Mouse (Mus musculus) heart, postnatal 25 days (tissue): ENCODE measurements around the gene Agmo. TPM values are rescaled to one million over a fixed set of nuclear protein-coding genes. Genes with fewer than 3 reads are reported as not detected.

Source experiments
- DNase-seq: peaks from one replicate; pipeline ENCODE4 v3.0.0; 2022; ENCODE audit warnings: low spot score
- intact Hi-C: fragments of 180-260 bp; cut with DNase I; formaldehyde crosslinking; loops from one replicate; pipeline ENCODE4 v1.15.1; 2025
- total RNA-seq, 2 experiments: library from RNA; stranded (reverse); gene quantifications; 2 replicates each; pipeline ENCODE4 v1.2.3; 2021

Gene Agmo
- 1 to 10 TPM; 1.8 TPM for total RNA-seq

DNA sequence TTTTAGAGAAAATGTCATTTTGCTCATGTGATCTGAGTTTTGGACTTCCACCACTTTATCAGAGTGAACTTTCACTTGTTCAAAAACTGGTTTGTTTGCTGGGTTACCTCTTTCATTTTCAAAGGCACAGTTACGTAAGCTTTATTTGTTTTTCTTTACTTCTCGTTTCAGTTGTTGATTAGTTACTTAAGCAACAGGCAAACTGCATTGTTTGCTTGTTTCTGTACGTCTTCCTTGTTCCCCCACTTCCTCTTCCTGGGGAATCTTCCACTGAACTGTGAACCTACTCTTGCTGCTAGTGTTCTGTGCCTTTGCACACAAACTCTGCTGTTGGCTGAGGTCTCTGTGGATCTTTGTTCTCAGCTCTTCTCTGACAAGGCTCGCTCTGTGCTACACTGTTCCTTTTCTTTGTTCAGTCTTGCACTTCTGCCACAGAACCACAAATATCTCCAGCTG is at the start of gene Agmo:
Gene Agmo, plus strand, starts transcription at position 76 of the 456 bp plus-strand sequence.
- no peak for DNase-seq
- intact Hi-C loops: loop anchor here (10.0 kb wide), 1 partner anchor 137 kb away; the partner anchor contains the start of gene Meox2

DNA sequence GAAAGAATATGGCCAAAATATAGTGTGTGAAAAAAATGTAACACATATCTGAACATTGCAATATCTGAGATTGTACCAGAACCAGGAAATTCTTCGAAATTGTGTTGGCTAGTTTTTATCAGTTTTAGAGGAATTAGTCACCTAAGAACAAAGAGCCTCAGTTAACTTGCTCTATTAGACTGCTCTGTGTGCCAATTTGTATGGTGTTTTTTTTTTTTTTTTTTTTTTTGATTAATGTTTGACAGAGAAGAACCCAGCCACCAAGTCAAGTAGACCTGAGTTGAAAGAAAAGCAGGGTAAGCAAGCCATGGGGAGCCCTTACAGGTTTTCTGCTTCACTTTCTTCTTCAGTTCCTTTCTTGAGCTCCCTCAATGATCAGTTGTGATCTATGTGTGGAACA is 10.3 kb upstream of the Agmo start:
- DNase-seq: no peak
- intact Hi-C loops: no loop called here

DNA sequence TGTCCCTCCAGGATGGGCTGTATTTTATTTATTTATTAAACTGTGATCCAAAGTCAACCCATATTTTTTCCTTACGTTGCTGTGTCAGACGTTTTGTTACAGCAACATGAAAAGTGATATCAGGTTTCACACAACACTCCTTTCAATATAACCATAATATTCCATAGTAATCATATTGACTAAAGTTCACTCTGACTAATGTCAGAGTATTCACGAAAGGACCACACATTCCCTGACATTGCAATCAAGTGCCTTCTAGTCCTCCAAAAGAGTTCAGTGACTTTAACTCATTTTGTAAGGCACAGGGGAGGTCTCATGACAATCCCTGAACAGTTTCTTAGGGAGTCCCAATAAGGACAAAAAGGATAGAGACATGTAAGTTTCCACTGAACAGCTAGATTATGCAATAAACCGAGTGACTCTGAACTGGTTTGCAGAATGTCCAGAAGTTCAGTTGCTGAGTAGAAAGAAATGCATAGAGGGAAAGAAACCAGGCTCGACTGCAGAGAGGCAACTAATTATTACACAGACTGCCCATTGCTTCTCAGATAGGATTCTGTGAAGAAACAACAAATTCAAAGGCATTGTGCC is 371 bp upstream of the Agmo start:
- DNase-seq: no peak
- intact Hi-C loops: loop anchor here (10.0 kb wide), 1 partner anchor 136 kb away; the partner anchor contains the start of gene Meox2

DNA sequence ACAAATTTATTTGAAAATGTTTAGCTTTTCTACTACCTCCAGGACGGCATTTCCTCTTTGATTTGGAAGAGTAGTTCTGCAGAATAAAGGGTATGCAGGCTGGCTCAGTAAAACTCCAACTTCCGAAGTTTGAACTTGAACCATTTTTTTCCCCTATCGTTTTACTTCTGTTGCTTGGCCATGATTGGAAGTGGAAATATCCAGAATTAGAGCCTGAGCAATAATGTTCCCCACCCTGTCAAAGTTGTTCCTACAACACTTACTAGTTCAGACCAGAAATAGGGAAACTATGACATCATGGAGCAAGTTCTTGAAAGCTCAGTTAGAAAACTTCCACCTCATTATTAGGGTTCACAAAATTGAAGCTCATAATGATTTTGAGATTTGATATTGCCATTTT is 1.0 kb downstream of the Agmo start:
- DNase-seq: no peak
- intact Hi-C loops: loop anchor here (10.0 kb wide), 1 partner anchor 138 kb away; the partner anchor contains the start of gene Meox2

DNA sequence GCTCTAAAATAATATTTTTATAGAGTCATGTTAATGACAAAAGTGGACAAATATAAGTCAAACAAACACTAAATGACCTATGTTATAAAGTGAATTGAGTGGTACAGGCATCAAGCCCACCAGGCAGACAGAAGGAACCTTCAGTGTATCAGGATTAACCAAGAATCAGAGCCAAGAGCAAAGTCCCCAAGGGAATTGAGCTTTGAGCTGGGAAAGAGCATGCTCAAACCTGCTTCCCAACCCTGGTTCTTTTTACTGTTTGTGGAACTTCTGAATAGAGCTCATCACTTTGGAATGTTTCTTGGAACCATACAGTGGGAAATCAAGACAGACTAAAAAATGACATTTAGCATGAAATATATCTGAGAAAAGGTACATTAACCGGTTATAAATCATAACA is 3.4 kb downstream of the Agmo start:
- no peak for DNase-seq
- intact Hi-C loops: loop anchor here (10.0 kb wide), 1 partner anchor 140 kb away; the partner anchor contains the start of gene Meox2

DNA sequence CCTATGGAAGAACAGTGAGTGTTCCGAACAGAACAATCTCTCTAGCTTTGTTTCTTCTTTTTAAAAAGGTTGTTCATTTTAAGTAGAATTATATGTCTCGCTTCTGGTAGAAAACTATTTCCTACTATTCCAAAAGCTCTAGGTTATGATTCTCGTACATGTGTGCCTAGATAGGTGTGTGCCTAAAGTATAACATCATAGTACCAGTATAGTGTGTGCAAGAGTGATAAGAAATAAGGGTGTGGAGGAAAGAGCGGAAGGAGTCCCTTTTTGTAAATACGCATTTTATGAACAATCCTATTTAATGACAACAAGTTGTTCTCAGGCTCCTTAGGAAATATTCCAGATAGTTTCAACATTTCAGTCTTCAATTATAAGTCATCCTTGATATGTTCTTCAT is 10.2 kb downstream of the Agmo start:
- DNase-seq: no peak
- intact Hi-C loops: no loop called here

DNA sequence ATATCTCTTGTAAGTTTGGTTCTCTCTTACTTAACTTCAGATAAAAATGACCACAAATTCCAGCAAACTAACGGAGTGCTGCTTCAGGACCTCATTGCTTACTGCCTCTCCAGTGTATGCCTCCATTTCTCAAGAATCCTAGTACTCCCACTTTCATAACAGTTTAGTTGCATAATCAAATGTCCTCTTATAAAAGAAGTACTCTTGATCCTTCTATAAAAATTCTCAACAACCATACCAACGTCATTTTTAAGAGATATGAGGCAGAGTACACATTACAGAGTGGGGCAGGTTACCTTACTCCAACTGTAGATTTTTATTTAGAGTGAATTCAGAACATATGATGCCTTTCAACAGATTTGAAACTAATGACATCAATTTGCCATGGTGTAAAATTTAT is 15.7 kb downstream of the Agmo start:
- no peak for DNase-seq
- intact Hi-C loops: no loop called here

DNA sequence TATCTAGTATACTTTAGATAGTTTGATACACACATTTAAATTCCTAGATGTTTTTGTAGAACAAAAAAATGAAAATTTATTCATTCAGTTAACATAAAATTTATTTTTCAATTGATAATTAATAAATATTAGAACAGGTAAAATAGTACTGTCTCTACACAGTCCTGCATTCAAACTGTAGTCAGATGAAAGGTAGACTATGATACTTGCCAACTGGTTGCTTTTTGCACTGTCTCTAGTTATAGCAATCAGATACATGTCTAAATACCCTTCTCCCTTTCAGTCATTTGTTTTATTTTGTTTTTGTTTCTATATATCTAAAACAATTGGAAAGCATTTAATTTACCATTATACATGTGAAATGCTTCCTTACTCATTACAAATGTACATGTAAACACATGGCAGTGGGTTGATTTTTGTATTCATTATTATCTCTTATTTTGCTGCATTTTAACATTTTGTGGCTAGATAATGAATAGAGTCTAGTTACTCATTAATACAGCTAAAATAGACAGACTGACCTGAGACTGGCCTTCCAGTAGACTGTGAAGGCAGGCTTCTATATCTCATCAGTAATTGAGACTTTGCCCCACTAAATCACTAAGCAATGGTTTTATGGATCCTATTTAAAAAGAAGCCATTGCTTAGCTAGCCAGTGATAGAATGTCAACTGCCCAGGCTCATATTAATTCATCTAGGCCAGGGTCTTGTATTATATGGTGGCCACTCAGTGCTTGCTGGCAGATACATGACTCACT is 18.5 kb downstream of the Agmo start:
- DNase-seq: no peak
- intact Hi-C loops: loop anchor here (10.0 kb wide), 1 partner anchor 545 kb away; no protein-coding TSS in a partner anchor

DNA sequence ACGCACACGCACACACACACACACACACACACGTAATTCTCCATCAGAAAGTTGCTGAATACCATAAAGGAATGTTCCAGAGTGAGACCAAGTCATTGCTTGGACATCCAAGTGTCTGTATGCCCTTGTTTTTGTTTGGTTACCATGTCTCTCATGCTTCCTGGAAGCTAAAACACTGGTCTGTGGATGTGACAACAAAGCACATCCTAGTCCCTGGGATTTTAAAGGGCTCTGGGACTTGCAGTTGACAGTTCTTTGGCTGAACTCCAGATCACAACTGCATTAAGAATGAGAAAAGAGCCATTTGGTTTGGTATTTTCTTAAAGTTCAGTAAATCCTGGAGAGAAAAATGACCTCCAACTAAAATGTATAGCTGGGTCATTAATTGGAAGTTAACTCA is 22.2 kb downstream of the Agmo start:
- no peak for DNase-seq
- intact Hi-C loops: loop anchor here (10.0 kb wide), 1 partner anchor 549 kb away; no protein-coding TSS in a partner anchor

DNA sequence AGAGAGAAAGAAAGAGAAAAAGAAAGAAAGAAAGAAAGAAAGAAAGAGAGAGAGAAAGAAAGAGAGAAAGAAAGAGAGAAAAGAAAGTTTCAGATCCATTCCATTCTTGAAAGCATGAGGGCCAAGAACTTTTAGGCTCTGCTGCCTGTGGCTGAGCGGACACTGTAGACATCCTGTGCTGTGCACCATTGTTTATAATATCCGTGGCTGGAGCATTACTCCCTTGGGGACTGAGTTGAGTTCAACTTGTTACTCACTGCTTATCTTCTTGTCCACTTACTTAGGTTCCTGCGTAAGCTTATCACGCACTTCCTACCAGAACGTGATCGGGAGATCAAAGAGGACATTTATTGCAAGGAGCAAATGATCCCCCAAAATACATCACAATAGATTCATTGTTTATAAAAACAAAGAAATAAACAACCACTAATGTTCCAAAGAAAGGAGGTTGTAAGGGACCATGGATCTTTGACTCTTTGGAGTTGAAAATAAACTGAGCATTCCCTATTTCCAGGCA is 27.3 kb downstream of the Agmo start:
- DNase-seq: no peak
- intact Hi-C loops: loop anchor here (10.0 kb wide), 1 partner anchor 554 kb away; no protein-coding TSS in a partner anchor

DNA sequence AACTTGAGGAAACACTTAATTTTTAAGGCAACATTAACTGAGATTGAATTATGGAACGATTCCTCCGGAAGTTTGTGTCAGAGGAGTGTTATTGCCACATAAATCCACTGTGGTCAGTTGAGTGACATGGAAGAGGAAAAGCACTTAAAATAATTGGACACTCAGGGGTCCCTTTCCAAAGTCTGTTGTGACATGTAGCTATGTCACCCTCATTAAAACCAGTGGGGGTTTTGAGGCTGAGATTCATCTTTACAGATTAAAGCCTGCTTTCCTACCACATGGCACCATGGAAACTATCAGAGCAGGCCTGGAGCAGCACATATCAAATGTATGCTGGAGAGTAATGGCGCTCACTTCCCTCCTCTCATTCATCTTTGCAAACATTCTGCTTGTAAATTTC is 31.2 kb downstream of the Agmo start:
- intact Hi-C loops: no loop called here
- no peak for DNase-seq

DNA sequence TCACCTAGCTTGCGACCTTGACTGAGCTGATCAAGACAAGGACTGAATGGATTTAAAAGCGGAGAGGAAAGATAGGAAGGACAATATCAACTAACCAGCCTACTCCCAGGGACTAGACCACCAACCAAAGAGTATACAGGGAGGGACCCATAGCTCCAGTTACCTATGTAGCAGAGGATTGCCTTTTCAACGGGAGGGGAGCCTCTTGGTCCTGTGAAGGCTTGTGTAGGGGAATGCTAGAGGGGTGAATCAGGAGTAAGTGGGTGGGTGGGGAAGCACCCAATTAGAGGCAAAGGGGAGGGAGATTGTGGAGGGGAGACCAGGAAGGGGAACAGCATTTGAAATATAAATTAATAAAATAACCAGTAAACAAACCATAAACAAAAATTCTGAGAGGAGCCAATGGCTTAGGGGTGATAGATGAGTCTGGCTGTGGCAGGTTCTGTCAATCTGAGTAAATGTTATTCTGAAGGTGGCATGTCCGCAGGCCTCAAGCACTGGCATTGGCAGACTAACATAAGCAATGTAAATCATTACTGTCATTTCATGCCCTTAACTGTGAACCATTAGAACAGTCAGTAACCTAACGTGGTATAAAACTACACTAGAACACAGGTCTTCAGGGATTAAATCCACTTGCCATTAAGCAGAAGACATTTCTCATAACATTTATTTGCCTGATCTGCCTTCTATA is 32.7 kb downstream of the Agmo start:
- intact Hi-C loops: no loop called here
- no peak for DNase-seq

DNA sequence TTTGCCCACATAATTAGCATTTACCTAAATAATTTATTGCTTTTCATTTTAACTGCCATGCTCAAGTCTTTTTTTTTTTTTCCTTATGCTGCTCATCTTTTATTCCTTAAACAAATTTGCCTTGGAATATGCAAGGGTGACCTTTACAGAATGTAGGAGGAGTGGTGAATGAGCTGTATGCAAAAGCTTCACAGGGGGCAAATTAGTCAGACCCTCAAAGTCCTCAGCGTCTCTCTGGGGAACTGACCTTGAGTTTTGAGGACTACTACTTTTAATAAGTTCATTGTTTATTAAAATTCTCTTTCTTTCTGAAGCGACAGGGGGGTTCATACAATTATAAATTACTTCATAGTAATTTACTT is 33.2 kb downstream of the Agmo start:
- no peak for DNase-seq
- intact Hi-C loops: no loop called here

DNA sequence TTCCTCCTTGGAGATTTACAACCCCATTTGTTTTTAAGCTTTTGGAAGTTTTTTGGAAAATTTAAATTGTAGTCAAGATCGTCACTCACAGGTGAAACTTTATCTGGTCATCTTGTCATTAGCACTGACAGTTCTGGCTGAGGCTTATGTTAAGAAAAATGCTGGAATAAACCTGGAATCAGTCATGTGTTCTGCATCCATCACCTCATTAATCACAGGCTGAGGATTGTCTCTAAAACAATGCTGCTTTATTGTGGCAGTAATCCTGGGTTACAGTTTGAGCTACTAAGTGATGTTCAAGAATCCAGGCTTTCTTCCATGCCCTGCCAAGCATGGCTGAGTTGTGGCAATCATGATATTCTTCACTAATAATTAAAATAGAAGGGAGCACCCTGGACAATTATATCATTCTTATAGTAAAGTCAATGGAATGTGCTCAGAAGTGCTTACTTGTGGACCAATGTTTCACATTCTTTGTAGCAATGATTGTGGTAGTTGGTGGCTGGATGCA is 65.6 kb downstream of the Agmo start:
- DNase-seq: no peak
- intact Hi-C loops: no loop called here

DNA sequence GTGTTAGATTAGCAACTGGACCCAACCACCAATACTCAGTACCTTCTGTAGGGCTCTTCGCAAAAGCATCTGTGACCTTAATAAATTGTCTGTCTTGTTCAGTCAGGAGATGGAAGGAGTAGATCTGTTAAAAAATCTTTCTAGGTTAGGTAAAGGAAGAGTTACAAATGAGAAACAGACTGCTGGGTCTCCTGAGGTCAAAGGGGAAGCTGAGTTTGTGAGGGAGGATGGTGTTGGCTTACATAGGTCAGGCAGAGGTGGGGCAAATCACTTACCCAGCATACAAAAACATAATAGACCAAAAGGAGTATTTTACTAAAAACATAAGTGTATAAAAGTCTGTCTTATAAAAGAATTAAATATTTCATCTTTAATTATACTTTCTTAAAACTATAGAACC is 69.3 kb downstream of the Agmo start:
- intact Hi-C loops: no loop called here

DNA sequence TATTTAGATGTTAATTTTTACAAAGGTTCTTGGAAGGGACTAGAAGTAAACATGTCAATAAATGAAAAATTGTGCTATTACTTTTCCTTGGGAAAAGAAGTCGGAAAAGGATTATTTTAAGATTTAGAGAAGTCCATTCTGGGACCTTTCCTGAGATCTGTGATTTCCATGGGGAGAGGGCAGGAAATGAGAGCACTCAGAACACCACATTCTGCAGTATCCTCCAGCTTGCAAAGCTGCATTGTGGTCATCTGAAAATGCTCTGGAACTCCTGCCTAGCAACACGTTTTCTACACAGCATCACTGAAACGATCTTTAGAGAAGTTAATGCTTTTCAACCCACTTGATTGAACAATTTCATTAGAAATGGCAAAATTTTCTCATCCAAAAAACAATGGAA is 81.4 kb downstream of the Agmo start:
- intact Hi-C loops: no loop called here
- no peak for DNase-seq

More for the DNA sequence above, 69.3 kb downstream of the Agmo start:
- no peak for DNase-seq

DNA sequence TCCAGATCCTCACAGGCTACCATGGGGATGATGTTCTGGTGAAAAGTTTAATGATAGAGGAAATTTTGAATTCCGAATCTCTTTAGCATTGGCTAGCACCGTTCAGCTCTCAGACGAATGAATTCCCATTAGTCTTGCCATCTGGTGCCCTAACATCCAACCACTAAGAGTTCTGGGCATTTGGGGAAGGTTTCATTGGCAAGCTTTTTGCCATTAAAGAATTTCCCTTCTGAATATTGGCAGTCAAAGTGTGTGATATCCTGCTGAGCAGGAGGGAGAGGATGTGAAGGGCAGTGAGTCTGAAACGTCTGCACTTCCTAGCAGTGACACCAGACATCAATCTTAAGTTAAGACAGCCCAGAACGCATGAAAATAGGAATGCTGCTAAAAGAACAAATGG is 93.5 kb downstream of the Agmo start:
- DNase-seq: no peak
- intact Hi-C loops: no loop called here

DNA sequence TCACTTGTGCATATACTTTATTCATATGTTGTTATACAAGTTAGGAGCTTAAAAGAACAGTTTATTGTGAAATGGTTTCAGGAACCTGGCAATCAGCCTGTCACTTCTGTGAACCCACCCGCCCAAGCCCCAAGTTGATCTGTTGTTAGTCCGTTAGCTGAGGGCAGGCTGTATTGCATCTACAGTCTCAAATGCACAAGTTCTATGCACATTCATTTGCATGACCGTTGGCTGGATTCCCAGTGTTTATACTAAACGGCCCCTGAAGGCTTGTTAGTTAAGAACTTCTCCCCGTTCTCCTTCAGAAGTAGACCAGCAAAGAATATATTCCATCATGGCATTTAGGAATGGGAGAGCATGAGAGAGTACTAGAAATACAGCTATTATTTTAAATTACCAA is 102.8 kb downstream of the Agmo start:
- intact Hi-C loops: no loop called here
- no peak for DNase-seq

DNA sequence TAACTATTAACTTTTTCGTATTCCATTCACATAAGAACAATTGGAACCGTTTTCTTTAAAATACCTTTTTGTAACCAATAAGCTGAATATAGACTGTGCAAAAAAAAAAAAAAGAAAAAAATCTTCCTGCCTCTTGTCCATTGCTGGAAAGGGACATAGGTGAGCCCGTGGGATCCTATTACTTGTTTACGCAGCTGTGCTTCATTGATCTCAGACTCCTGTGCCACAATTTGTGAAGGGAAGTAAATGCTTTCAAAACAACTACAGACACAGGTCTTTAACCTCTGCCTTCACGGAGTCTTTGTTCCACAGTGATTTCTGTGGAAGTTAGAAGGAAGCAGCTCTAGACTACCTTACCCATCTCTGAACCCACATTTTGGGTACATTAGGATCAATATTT is 104.3 kb downstream of the Agmo start:
- no peak for DNase-seq
- intact Hi-C loops: no loop called here

DNA sequence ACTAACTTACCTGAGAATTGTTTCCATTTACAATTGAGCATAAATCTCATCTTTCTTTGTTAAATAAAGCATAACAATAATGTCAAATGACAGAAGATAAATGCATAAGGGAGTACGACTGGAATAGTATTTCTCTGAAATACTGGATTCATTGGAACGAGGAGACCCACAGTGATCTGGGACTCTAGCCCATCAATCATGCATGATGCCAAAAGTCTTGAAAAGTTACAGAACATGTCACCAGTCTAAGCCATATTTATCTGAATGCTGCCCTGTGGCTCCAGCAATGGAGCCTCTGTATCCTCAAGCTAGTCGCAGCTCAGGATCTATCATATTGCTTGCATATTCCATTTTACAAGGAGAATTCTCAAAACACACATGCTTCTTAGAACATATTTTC is 150.9 kb downstream of the Agmo start:
- DNase-seq: no peak
- intact Hi-C loops: no loop called here
